Mouse (Mus musculus) liver, embryonic 16.5 days (tissue): ENCODE results near the gene Chd2. TPM values are rescaled to one million over a fixed set of nuclear protein-coding genes. Genes with fewer than 3 reads are reported as not detected.
A peak's percentile ranks its signal among the peaks of the same experiment; 100 is the strongest.

Source experiments
- ATAC-seq: fragments of 200-750 bp; cut with Nextera tagmentation; 2 replicates; pipeline ENCODE4 v1.8.0; 2017; ENCODE audit warnings: low read depth, mild to moderate bottlenecking, moderate number of reproducible peaks, moderate library complexity
- H3K27ac ChIP-seq: fragments of 300-500 bp; sonication (generic); 2 replicates; pipeline ENCODE4 v1.5.1; 2014; ENCODE audit warnings: mild to moderate bottlenecking, low read length
- H3K27me3 ChIP-seq: fragments of 300-500 bp; sonication (generic); 2 replicates; pipeline ENCODE4 v1.6.1; 2014; ENCODE audit warnings: low read depth, low read length, mixed read lengths; ENCODE audit not compliant: control insufficient read depth, insufficient read depth
- H3K36me3 ChIP-seq: fragments of 300-500 bp; sonication (generic); 2 replicates; pipeline ENCODE4 v1.6.1; 2014; ENCODE audit warnings: mild to moderate bottlenecking; ENCODE audit not compliant: control insufficient read depth, insufficient read depth
- H3K4me1 ChIP-seq: fragments of 300-500 bp; sonication (generic); 2 replicates; pipeline ENCODE4 v1.6.1; 2014; ENCODE audit warnings: low read depth, low read length, mixed read lengths; ENCODE audit not compliant: control insufficient read depth
- H3K4me2 ChIP-seq: fragments of 300-500 bp; sonication (generic); 2 replicates; pipeline ENCODE4 v1.6.1; 2014; ENCODE audit warnings: low read depth, low read length, mixed read lengths
- H3K4me3 ChIP-seq: fragments of 300-500 bp; sonication (generic); 2 replicates; pipeline ENCODE4 v1.5.1; 2014; ENCODE audit warnings: low read depth, mild to moderate bottlenecking, low read length
- H3K9ac ChIP-seq: fragments of 300-500 bp; sonication (generic); 2 replicates; pipeline ENCODE4 v1.6.1; 2014; ENCODE audit warnings: low read depth, low read length
- H3K9me3 ChIP-seq: fragments of 300-500 bp; sonication (generic); replicated peaks from 2 replicates; pipeline ENCODE4 v1.6.1; 2016; ENCODE audit warnings: low read length; ENCODE audit not compliant: control insufficient read depth
- WGBS: fragments of 180-500 bp; shearing (Covaris S2); extraction: QIAGEN DNeasy Blood & Tissue Kit; methylation state at CpG from one replicate; pipeline ENCODE4 v1.1.7; 2014; ENCODE audit not compliant: insufficient replicate concordance; 5-methylcytosine and 5-hydroxymethylcytosine counted together
- polyA plus RNA-seq: library from polyadenylated mRNA; unstranded; fragments of >200 nt; fragmentation: Nextera tagmentation; extraction: Ambion mirVana; gene quantifications from 2 replicates; pipeline ENCODE4 v1.2.1, GENCODE M21; 2015

Chd2 gene
- 24.7 and 26.1 TPM in 2 replicates for polyA plus RNA-seq

DNA sequence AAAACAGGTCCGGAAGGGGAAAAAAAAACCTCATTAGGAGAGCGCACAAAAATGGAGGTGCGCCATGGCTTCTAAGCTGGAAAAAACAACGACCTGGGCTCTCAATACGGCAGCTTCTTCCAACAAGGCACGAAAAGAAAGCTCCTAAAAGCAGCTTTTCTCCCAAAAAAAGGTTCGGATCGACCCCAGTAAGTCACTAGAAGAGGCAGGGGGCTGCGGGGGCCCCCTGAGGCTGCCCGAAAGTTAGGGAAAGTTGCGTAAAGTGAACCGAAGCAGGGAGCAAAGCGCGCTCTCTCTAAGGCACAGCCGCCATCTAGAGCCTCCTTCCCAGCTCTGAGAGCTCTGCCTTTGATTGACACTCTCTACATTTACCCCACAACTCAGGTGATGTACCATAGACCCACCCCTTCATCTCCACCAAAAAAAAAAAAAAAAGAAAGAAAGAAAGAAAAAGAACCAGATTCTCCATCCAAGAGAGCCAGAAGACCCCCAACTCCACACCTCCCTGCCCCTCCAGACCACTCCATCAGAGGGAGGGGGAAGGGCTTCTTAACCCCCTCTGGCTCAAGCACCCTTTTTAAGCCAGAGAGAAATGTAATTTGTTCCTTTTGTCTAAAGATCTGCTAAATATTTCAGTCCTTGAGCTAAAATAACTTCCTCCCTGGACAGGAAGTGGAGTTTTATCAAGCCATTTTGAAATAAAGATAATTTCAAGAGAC, at the start of gene Chd2:
Gene Chd2 (minus strand): TSS at position 419 of the 719 bp plus-strand sequence.
- Histone ChIP-seq H3K9ac (peak within 1 kb of the TSS; percentile 96), H3K4me3 (peak within 1 kb of the TSS; percentile 81), H3K36me3 (peaks cover 20% of the 10 kb centered on the region), H3K4me2 (peak within 1 kb of the TSS; percentile 63), H3K9me3 (no peaks in the 10 kb centered on the region), H3K4me1 (peaks cover 13% of the 10 kb centered on the region), H3K27ac (peak within 1 kb of the TSS; percentile 99), H3K27me3 (no peaks in the 10 kb centered on the region)
- WGBS = under 1% methylated on average over 15 of the region's 15 CpGs
- ATAC-seq = peak; percentile 46

DNA sequence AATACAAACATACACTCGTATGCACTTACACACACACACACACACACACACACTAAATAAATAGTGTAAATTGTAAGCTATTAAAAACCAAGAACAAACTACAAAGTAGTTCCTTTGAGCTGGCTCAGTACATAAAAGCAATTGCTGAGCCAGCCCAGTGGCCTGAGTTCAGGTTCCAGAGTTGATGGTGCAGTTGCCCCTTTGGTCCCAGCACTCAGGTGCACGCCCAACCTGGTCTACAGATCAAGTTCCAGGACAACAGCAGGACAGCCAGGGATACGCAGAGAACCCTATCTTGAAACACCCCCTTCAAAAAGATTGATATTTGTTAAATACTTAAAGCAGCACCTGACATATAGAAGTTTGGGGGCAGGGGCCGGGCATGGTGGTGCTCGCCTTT, 49.1 kb upstream of the Chd2 start:
- Histone ChIP-seq H3K4me3 (no peak overlapping the region), H3K27me3 (no peaks in the 10 kb centered on the region), H3K4me2 (no peak overlapping the region), H3K36me3 (no peaks in the 10 kb centered on the region), H3K9ac (no peak overlapping the region), H3K9me3 (no peaks in the 10 kb centered on the region), H3K27ac (no peak overlapping the region), H3K4me1 (peaks cover 23% of the 10 kb centered on the region)
- no peak for ATAC-seq
- 77% methylated on average over 5 of the region's 5 CpGs for WGBS

DNA sequence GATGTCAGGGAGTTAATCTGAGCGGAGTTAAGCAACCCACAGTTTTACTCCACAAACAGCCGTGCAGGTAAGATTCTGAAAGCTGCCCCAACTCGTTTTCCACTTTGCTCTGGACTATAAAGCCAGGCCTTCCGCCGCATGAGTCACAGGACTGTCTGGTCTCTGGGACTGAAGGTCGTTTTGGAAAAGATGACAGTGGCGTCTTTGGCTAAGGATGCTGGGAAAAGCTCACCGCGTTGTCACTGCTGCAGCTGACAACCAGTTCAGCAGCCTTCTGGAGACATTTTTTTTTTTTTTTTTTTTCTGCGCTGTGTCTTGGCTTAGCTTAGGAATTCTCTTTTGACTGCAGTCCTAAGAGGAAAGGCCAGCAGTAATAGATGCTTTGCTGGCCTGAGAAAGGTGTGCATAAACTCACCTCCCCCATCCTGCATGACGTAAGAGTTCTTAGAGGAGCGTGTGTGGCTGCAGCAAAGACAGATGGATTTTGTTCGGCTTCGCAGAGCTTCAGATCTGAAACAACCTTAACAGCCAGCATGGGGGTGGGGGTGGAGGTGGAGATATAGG, 47.7 kb upstream of the Chd2 start:
- Histone ChIP-seq H3K9me3 (no peaks in the 10 kb centered on the region), H3K9ac (no peak overlapping the region), H3K4me2 (no peak overlapping the region), H3K27me3 (no peaks in the 10 kb centered on the region), H3K36me3 (no peaks in the 10 kb centered on the region), H3K4me1 (peaks cover 22% of the 10 kb centered on the region), H3K4me3 (no peak overlapping the region), H3K27ac (peak overlapping the region; percentile 75)
- whole genome bisulfite sequencing = 55% methylated on average over 14 of the region's 14 CpGs
- 0 out of 2 replicates have a peak, but pooled peaks have one; percentile 15 for ATAC-seq

DNA sequence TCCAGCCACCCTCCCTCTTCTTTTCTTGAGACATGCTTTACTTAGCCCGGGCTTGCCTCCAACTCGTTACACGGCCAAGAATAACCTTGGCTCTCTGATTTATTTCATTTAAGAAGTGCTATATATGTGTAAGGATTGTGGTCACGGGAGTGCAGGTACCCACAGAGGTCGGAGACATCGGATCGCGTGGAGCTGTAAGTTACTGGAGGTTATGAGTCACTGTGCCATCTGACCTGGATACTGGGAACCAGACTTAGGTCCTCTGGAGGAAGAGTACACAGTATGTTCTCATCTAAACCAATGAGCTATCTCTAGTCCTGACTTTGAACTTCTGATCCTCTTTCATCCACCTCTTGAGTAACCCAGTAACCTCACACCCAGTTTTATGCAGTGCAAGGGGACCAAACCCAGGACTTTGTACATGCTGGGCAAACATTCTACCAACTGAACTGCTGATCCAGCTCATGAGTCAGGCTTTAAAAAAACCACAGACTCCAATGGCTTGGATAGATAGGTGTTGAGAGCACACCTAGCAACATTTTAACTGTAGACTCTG, 46.8 kb upstream of the Chd2 start:
- WGBS = 69% methylated on average over 8 of the region's 8 CpGs
- H3K4me3 ChIP-seq = no peak overlapping the region
- no peaks in the 10 kb centered on the region for H3K36me3 ChIP-seq
- peak; percentile 83 for ATAC-seq
- H3K4me2 ChIP-seq = no peak overlapping the region
- peaks cover 23% of the 10 kb centered on the region for H3K4me1 ChIP-seq
- no peaks in the 10 kb centered on the region for H3K9me3 ChIP-seq
- H3K9ac ChIP-seq = no peak overlapping the region
- H3K27me3 ChIP-seq = no peaks in the 10 kb centered on the region
- peak overlapping the region; percentile 75 for H3K27ac ChIP-seq

DNA sequence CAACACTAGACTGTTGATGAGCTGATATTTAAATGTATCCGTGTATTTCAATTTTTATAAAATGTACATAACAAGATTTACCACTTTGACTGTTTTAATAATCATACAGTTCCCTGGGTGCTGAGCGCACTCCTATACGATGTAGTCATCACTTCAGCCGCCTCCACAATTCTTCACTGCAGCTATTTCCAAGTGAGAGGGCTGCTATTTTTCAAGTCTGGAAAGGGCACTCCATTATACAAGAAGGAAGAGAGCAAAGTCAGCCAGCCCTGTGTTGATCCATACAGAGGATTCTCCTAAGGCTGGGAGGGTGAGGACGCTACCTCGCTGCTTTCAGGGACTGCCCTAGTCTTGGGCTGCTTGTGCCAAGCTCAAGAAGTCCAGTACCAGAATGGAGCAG, 45.1 kb upstream of the Chd2 start:
- WGBS = 80% methylated on average over 6 of the region's 6 CpGs
- Histone ChIP-seq H3K4me3 (no peak overlapping the region), H3K4me1 (peaks cover 24% of the 10 kb centered on the region), H3K27ac (no peak overlapping the region), H3K9ac (no peak overlapping the region), H3K4me2 (no peak overlapping the region), H3K36me3 (no peaks in the 10 kb centered on the region), H3K9me3 (no peaks in the 10 kb centered on the region), H3K27me3 (no peaks in the 10 kb centered on the region)
- ATAC-seq = no peak

- Histone ChIP-seq H3K27ac (no peak overlapping the region), H3K36me3 (no peaks in the 10 kb centered on the region), H3K4me2 (no peak overlapping the region), H3K4me1 (peaks cover 24% of the 10 kb centered on the region), H3K9ac (no peak overlapping the region), H3K9me3 (no peaks in the 10 kb centered on the region), H3K4me3 (no peak overlapping the region), H3K27me3 (no peaks in the 10 kb centered on the region)
- 74% methylated on average over 11 of the region's 11 CpGs for WGBS
- ATAC-seq = no peak
Observed at GRCm38 (mm10) chr7:73586206-73586605, 44.6 kb upstream of the Chd2 start.

- Histone ChIP-seq H3K36me3 (no peaks in the 10 kb centered on the region), H3K4me2 (no peak overlapping the region), H3K9me3 (no peaks in the 10 kb centered on the region), H3K9ac (no peak overlapping the region), H3K27ac (no peak overlapping the region), H3K27me3 (no peaks in the 10 kb centered on the region), H3K4me3 (no peak overlapping the region), H3K4me1 (peaks cover 24% of the 10 kb centered on the region)
- 73% methylated on average over 22 of the region's 22 CpGs for WGBS
- no peak for ATAC-seq
Observed at GRCm38 (mm10) chr7:73585114-73586032, 43.7 kb upstream of the Chd2 start.

GRCm38 (mm10) chr7:73584009-73584995, 42.7 kb upstream of the Chd2 start:
- 21% methylated on average over 13 of the region's 13 CpGs for WGBS
- Histone ChIP-seq H3K4me3 (no peak overlapping the region), H3K4me1 (peaks cover 24% of the 10 kb centered on the region), H3K9ac (no peak overlapping the region), H3K27me3 (no peaks in the 10 kb centered on the region), H3K4me2 (peak overlapping the region; percentile 17; the same call in 1 of the 2 replicates), H3K36me3 (no peaks in the 10 kb centered on the region), H3K9me3 (no peaks in the 10 kb centered on the region), H3K27ac (peak overlapping the region; percentile 34)
- no peak for ATAC-seq
